In genomic region chr9:41277726-41278125, GRCm38 (mm10) we compare ENCODE assay signal across 26 mouse cellular contexts.
"Had no signal": no experiment of that assay in that cellular context is flagged by ENCODE, and none has a peak within 500 bp of the region (broad histone marks: within the 10 kb centered on the region; RNA-seq: fewer than 3 reads in every experiment).

No protein-coding gene starts in this region.

- H3K4me3 ChIP-seq: gastrocnemius, adult 2 months; heart, embryonic 10.5 days; heart, embryonic 12.5 days; hindbrain, embryonic 13.5 days; hindbrain, embryonic 15.5 days; kidney, embryonic 15.5 days; limb, embryonic 13.5 days; limb, embryonic 15.5 days; liver, embryonic 12.5 days had no signal

- H3K36me3 ChIP-seq: heart, embryonic 10.5 days; heart, embryonic 12.5 days; hindbrain, embryonic 13.5 days; hindbrain, embryonic 15.5 days; kidney, embryonic 15.5 days; limb, embryonic 13.5 days; limb, embryonic 15.5 days; liver, embryonic 12.5 days had no signal

- H3K4me2 ChIP-seq: heart, embryonic 12.5 days; hindbrain, embryonic 13.5 days; hindbrain, embryonic 15.5 days; kidney, embryonic 15.5 days; limb, embryonic 13.5 days; limb, embryonic 15.5 days; liver, embryonic 12.5 days had no signal

- H3K27ac ChIP-seq: gastrocnemius, adult 2 months; heart, embryonic 10.5 days; hindbrain, embryonic 13.5 days; hindbrain, embryonic 15.5 days; hindbrain, postnatal 0 days; kidney, embryonic 15.5 days; kidney, postnatal 0 days; limb, embryonic 13.5 days; limb, embryonic 15.5 days; liver, embryonic 12.5 days; liver, embryonic 14.5 days had no signal

- H3K9me3 ChIP-seq: heart, embryonic 10.5 days; hindbrain, embryonic 13.5 days; hindbrain, embryonic 15.5 days; limb, embryonic 13.5 days; limb, embryonic 15.5 days had no signal

- H3K4me1 ChIP-seq: liver, embryonic 12.5 days had no signal

- H3K9ac ChIP-seq: heart, embryonic 12.5 days; hindbrain, embryonic 13.5 days; hindbrain, embryonic 15.5 days; kidney, embryonic 15.5 days; limb, embryonic 13.5 days; limb, embryonic 15.5 days; liver, embryonic 12.5 days; liver, embryonic 14.5 days had no signal

- H3K27me3 ChIP-seq: heart, embryonic 12.5 days; hindbrain, embryonic 13.5 days; hindbrain, embryonic 15.5 days; kidney, embryonic 15.5 days; limb, embryonic 13.5 days; limb, embryonic 15.5 days had no signal

- ATAC-seq: hindbrain, postnatal 0 days; intestine, embryonic 16.5 days; liver, embryonic 12.5 days had no signal

- DNase-seq: gastrocnemius, adult 2 months; gastrocnemius, postnatal 10 days; gastrocnemius, postnatal 25 days; heart, adult 18-20 months; heart, postnatal 10 days; heart, postnatal 36 days; kidney, adult 11 months; kidney, adult 2 months; kidney, adult 9 months; kidney, postnatal 14 days; kidney, postnatal 36 days; layer of hippocampus, adult 9-11 months; layer of hippocampus, postnatal 36 days; left cerebral cortex, postnatal 4 days had no signal
